Mouse (Mus musculus): ENCODE data around the gene Fam71e1.
A peak's percentile ranks its signal among the peaks of the same experiment; 100 is the strongest.

Gene Fam71e1

DNA sequence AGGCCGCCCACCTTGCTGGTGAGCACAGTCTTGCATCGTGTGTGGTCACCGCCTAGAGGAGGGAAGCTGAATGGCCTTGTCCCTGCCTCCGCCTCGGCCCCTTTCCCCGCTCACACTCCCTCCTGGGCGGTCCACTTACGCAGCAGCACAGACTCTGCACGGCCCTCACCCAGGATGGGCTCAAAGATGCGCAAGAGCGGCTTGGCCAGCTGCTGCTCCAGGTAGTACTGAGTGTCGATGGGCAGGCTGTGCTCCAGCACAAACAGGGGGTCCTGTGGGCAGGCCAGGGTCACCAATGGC is 37.3 kb downstream of the Fam71e1 start:
- DNase-seq (ENCODE audit: extremely low spot score, low read depth, low spot score) = no peak

DNA sequence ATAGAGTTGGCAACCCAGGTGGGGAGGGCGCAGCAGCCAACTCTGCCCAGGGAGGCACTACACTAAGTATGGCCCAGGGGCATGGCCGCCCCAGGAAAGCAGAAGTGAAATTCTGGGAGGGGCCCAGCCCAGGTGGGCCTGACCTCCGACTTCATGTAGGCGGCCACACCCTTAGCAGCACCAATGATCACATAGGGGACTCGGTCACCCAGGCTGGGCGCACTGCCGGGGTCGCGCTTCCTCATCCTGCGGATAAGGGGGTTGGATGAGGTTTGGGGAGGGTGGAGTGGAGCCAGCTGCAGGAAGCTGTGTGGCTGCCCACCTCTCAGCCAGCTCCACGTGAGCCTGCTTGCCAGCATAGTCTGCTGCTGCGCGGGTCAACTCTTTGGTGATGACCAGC is 37.9 kb downstream of the Fam71e1 start:
- no peak for DNase-seq (ENCODE audit: extremely low spot score, low read depth, low spot score)

DNA sequence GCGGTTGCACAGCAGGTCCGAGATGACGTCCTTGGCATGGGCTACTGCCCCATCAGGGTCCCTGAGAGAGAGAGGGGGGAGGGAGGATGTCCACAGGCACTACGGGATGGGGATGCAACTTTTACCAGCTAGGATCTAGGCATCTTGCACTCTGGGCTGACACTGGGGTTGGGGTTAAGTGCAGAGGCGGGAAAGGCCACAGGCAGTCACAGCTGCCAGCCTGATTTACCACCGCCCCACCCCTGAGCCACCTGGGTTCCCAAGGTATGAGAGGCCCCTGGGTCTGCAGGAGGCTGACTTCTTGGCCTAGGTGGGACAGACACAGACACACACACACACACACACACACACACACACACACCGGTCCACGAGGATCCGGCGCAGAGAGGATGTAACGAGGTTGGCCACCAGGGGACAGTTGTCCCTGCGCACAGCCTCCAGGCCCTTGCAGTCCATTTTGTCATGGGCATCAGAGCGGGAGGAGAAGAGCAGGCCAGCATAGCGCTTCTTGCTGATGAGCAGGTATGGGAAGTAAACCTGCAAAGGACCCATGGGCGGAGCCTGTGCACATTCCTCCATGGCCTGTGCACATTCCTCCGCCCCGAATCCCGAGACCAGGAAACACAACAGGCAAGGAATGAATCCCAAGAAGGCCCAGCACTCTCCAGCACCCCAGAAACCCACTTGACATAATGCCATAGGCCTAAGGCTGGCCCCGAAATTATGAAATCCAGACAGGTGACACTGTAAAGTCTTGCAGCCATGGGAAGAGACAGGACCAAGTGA is 38.5 kb downstream of the Fam71e1 start:
- DNase-seq (ENCODE audit: extremely low spot score, low read depth, low spot score) = no peak

DNA sequence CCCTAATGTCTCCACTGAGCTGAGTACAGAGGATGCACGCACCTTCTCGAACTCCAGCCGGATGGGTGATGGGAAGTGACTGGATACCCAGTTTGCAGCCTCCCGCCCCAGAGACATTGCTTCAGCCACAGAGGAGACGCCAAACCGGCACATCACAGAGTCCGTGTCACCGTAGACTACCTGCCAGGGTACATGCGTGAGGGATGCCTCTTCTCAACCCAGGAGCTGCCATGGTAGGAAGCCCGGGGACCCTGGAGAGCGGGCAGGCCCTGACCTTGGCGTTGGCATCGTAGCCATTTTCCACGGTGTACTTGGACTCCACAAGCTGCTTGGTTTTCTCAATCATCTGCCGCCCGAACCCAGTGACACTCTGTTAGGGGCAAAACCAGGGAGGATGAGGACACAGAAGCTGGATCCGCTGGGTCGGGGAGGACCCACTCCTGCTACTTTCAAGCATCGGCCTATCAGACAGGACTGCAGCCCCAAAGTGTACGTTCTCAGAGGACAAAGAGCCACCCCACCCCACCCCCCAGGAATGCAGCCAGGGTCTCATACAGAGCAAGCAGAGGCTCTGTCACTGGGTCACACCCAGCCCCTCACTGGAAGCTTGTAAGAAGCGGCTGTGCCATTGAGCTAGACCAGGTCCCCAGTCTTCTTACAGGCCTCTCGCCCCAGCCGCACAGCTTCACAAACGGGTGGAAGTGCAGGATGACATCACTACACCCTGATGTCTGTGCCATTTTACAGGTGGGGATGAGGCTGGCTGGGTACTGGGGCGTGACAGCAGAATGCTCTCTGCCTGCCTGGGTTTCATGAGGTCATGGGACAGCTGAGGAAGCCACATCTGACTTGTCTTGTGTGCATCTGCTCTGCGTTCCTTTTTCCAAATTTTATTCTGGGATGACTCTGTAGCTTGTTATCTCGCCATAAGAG is 39.5 kb downstream of the Fam71e1 start:
- no peak for DNase-seq (ENCODE audit: extremely low spot score, low read depth, low spot score)

DNA sequence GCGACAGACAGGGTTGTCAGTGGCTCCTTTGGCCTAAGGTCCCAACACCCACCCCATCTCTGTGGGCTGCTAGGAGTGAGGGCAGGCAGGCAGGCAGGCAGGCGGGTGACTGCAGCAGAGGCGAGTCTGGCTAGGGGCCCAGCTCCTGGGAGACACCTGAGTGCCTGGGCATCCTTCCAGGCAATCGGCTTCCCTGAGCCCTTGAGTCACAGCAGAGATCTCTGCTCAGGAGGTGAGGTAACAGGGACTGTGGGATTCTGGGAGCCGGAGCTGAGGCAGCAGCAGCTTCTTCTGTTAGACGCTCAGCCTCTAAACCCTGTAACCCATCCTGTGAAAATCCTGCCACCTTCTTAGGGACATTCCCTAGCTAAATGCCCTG is 40.2 kb downstream of the Fam71e1 start:
- DNase-seq (ENCODE audit: extremely low spot score, low read depth, low spot score) = no peak

DNA sequence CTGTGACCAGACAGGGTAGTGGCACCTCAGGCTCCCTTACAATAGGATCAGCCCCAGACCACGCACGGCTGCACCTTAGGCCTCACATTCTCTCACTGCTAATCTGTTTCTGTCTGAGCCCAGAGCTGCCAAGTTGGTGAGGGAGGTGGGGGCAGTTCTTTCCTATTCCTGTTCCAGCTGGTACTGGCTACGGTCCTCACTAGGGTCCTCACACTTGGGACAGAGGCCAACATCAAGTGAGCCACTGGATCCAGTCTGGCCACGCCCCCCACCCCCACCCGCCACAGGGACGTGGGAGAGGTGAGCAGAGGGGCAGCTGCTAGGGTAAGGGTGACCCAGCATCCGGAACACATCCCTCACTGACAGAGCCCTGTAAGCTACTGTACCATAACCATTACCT is 40.6 kb downstream of the Fam71e1 start:
- DNase-seq (ENCODE audit: extremely low spot score, low read depth, low spot score) = no peak

DNA sequence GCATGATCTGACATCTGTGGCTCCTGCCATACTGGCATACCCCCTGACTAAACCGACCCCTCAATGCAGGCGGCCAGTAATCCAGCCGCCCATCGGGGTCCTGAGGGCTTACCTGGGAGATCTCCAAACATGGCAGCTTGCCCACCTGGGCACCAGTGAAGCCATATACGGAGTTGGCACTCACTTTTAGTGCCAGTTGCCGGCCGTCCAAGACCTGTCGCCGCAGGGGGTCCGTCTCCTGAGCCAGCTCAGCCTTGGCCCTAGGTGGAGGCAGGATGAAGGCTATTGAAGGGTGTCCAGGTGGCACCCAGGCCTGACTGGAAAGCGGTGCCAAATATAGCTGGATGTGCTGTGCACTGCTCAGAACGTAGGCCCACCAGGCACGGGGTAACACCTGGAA is 41.1 kb downstream of the Fam71e1 start:
- no peak for DNase-seq (ENCODE audit: extremely low spot score, low read depth, low spot score)

DNA sequence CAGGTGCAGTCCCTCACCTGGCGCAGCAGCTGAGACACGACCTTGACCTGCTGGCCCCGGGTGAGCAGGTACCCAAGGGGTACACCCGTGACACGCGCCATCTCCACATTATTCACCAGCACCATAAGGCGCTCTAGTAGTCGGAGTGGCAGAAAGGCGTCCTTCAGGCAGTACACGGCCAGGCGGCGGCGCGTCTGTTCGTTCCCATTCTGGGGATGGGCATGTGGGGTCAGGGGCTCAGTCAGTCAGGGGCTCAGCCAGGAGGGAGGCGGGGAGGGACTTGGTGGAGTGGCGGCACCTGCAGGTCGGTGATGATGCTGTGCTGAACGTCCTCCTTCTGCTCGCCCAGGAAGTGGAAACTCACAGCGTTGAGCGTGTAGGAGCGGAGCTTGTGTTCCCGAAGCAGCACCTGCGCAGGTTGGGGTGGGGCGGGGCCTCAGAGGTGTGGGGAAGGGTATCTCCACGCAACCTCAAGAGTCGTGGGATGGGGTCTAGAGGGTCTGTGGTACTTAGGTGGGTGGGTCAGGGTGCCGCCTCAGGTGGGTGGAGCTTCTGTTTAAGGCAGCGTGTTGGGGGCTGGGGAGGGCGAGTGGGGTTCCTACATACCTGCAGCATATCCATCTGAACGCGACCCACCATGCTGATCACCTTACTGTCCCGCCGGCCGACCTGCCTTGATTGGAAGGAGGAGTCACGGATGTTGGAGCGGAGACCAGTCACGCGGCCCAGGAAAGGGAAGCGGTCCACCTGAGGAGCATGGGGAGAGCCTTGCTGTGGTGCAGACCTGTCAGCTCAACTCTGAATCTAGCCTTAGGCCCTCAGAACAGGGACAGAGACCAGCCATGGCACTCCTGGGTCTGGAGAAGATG is 42.6 kb downstream of the Fam71e1 start:
- DNase-seq (ENCODE audit: extremely low spot score, low read depth, low spot score) = no peak

DNA sequence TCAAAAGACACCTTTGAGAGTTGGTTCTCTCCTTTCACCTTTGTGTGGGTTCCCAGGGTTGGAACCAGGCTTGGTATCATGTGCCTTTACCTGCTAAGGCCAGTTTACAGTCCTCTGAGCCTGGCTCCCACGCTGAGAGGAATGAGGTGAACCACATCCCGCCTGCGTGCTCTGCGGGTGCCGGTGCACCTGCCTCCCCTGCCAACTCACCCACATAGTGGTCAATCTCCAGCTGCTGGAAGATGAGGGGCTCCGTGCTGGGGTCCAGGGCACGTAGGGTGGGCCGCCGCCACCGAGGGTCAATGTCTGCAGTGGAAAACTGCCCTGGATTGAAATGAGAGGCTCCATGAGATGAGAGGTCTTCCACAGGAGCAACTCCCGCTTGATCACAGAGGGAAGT is 46.2 kb downstream of the Fam71e1 start:
- DNase-seq (ENCODE audit: extremely low spot score, low read depth, low spot score) = no peak

DNA sequence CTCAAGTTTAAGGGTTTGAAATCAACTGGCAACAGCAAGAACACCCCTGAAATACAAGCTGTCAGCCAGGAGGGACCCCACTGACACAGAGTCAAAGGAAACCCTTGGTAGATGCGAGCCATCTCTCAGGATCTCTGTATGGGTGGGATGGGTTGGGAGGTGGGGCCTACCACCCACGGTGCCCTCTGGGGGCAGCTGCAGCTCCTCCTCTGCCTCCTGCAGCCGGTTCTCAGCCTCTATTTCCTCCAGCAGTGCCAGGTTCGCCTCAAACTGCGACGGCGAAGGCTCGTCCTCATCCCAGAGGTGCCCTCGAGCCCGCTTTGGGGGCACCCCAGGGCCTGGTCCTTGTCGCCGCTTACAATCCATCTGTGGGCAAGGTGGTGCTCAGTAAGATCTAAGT is 46.7 kb downstream of the Fam71e1 start:
- no peak for DNase-seq (ENCODE audit: extremely low spot score, low read depth, low spot score)

DNA sequence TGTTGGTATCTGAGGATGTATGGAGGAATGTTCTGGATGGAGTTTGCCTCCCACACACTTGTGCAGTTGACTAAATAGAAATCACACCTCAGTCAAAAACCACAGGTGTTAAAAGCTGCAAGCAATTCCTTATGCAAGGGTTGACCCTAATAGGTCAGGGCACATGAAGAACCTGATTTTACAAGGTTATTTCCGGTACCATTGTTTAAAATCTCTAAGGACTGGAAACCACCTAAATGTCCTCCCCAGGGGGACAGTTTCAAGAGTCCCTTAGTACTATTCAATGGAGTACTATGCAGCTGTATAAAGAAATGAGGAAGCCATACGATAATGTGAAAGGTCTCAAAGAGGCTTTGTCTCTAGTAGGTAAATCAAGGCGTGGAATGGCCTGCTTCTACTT is 49.9 kb downstream of the Fam71e1 start:
- no peak for DNase-seq (ENCODE audit: extremely low spot score, low read depth, low spot score)

DNA sequence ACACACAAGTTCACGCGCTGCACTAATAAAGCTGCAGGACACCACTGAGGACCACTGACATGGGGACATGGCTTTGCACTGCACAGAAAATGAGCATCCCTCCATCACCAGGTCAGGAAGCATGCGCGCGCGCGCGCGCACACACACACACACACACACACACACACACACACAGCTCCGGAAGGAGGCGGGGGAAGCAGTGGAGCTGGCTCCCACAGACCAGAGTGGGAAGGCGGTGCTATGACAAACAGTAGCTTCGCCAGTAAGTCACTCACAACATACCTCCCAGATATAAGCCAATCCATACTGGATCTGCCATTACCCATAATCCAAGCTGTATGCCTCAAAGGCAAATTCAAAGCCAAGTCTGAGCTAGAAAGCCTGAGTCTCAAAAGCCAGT is 50.7 kb downstream of the Fam71e1 start:
- DNase-seq (ENCODE audit: extremely low spot score, low read depth, low spot score) = no peak

DNA sequence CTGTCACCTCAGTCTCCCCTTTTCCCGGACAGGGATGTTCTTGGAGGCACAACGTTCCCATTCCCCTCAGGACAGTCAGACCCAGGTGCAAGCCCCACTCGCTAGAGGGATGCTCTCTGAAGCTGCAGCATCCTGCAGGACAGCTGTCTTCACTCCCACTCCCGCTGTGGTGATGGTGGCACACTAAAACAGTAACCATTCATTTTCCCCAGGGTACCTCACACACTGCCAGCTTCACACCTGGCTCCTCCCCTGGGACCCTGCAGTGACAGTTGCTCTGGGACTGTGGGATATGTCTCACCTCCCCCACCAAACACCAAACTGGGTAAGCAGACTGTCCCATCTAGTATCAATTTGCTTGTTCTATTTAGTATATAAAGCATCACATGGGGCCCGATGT is 51.3 kb downstream of the Fam71e1 start:
- DNase-seq (ENCODE audit: extremely low spot score, low read depth, low spot score) = no peak

DNA sequence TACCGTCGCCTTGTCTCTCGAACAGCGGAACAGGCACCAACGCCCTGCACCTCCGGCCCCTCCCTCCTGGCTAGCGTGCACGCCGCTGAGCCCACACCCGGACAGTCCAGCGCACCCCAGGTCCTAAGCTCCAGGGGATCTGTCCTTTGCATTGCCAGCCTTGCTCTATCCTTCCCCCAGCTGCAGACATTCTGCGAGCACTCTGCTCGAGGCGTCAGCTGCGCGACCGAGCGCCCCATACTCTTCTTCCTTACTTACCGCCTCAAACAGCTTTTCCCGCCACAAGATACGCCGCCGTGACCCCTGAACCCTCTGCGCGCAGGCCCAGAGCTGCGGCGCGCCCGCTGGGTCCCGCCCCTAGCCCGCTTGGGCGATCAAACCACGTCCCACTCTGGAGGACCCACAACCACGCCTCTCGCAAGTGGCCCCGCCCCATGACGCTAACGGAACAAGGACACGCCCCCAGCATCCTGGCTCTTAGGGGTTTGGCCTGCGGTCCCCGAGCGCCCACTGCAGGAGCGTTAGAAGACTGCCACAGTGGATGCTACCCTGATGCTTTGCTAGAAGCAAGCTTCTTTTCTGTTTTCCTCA is 52.2 kb downstream of the Fam71e1 start, which contains the start of gene Pold1:
Pold1 (minus strand) TSS at position 353 of the 591 bp plus-strand sequence.
- peak; percentile 95 for DNase-seq (ENCODE audit: extremely low spot score, low read depth, low spot score)

DNA sequence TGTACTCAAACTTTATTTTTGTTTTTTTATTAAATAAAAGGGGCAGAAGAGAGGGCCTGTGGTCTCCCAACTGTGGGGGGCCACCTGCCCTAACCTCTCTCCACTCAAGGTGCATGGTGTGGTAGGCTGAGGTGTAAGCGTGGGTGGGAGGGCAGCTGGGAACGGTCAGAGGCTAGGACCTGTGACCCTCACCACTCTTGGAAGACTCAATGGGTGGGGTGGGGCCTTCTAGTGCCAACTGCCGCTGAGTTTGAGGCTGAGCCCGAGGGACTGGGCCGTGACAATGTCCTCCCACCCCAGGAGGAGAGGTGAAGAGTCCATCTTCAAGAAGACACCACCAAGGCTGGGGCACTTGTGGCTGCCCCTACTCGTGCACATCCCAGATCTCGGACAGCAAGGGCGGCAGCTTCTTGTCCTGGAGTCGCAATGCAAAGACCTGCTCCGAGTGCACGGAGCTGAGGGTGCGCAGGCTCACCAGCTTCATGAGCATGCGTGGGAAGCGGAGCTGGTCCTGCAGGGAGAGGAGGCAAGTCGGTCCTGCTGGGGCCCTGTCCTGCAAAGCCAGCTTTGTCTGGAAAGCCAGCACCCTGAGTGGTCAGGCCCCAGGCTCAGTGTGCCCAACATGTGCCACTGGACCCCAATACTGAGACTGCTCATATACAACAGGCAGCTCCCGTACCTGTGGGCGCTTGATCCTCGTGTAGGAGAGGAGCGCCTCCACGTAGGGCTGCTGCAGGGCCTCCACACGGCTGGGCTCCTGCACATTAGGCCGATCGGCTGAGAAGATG is 53.4 kb downstream of the Fam71e1 start:
- DNase-seq (ENCODE audit: extremely low spot score, low read depth, low spot score) = no peak

DNA sequence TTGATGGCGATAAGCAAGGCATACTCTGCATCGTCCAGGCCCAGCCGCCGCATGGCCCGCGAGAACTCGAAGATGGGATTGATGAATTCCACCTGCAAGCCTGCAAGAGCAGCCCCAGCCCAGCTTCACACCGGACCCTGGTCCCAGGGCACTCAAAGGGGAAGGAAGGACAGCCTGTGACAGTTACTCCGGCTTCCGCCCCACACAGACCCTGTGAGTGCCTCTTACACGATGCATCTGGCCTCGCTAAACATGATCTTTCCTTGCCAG is 54.0 kb downstream of the Fam71e1 start:
- DNase-seq (ENCODE audit: extremely low spot score, low read depth, low spot score) = no peak
